Mouse (Mus musculus): ENCODE measurements around the gene Cep41. TPM values are rescaled to one million over a fixed set of nuclear protein-coding genes. Genes with fewer than 3 reads are reported as not detected.

Gene Cep41
- polyA plus RNA-seq, 1 experiment from 2014 or later = 15.5 TPM

- WGBS = 89% methylated on average over 7 of the region's 7 CpGs
- ATAC-seq = no peak
Observed at GRCm38 (mm10) chr6:30680442-30680841, 13.1 kb downstream of the Cep41 start.

GRCm38 (mm10) chr6:30679567-30679966 is 14.0 kb downstream of the Cep41 start:
- peak overlapping the region; percentile 35; the same call in 1 of the 2 replicates for H3K27ac ChIP-seq
- no peak overlapping the region for H3K4me2 ChIP-seq (replicated peaks)
- peaks cover 45% of the 10 kb centered on the region for H3K4me1 ChIP-seq (replicated peaks)
- H3K9ac ChIP-seq (replicated peaks) = no peak overlapping the region
- H3K9me3 ChIP-seq = no peaks in the 10 kb centered on the region
- 74% methylated on average over 5 of the region's 5 CpGs for WGBS
- H3K27me3 ChIP-seq = no peaks in the 10 kb centered on the region
- no peak overlapping the region for H3K4me3 ChIP-seq (replicated peaks)
- no peaks in the 10 kb centered on the region for H3K36me3 ChIP-seq
- no peak for ATAC-seq

More at GRCm38 (mm10) chr6:30680442-30680841, 13.1 kb downstream of the Cep41 start:
- no peak overlapping the region for H3K4me3 ChIP-seq (replicated peaks)
- no peak overlapping the region for H3K4me2 ChIP-seq (replicated peaks)
- H3K9ac ChIP-seq (replicated peaks) = no peak overlapping the region
- peaks cover 37% of the 10 kb centered on the region for H3K4me1 ChIP-seq (replicated peaks)
- H3K36me3 ChIP-seq = no peaks in the 10 kb centered on the region
- no peaks in the 10 kb centered on the region for H3K9me3 ChIP-seq
- no peaks in the 10 kb centered on the region for H3K27me3 ChIP-seq
- no peak overlapping the region for H3K27ac ChIP-seq

GRCm38 (mm10) chr6:30678482-30678881 is 15.1 kb downstream of the Cep41 start:
- Histone ChIP-seq H3K27ac (peak overlapping the region; percentile 76), H3K9me3 (no peaks in the 10 kb centered on the region), H3K4me3 (replicated peaks) (no peak overlapping the region), H3K4me2 (replicated peaks) (no peak overlapping the region), H3K9ac (replicated peaks) (no peak overlapping the region), H3K27me3 (no peaks in the 10 kb centered on the region), H3K4me1 (replicated peaks) (peaks cover 55% of the 10 kb centered on the region), H3K36me3 (no peaks in the 10 kb centered on the region)
- peak; percentile 86 for ATAC-seq
- 33% methylated on average over 6 of the region's 6 CpGs for WGBS

GRCm38 (mm10) chr6:30677591-30677990 is 16.0 kb downstream of the Cep41 start:
- Histone ChIP-seq H3K4me3 (replicated peaks) (no peak overlapping the region), H3K36me3 (no peaks in the 10 kb centered on the region), H3K9me3 (no peaks in the 10 kb centered on the region), H3K9ac (replicated peaks) (no peak overlapping the region), H3K4me2 (replicated peaks) (no peak overlapping the region), H3K27ac (peak overlapping the region; percentile 76; the same call in 1 of the 2 replicates), H3K27me3 (no peaks in the 10 kb centered on the region), H3K4me1 (replicated peaks) (peaks cover 56% of the 10 kb centered on the region)
- ATAC-seq = no peak
- WGBS = 64% methylated on average over 9 of the region's 9 CpGs

- Histone ChIP-seq H3K27me3 (no peaks in the 10 kb centered on the region), H3K4me1 (replicated peaks) (peaks cover 57% of the 10 kb centered on the region), H3K27ac (no peak overlapping the region), H3K36me3 (no peaks in the 10 kb centered on the region), H3K9me3 (no peaks in the 10 kb centered on the region), H3K9ac (replicated peaks) (no peak overlapping the region), H3K4me3 (replicated peaks) (no peak overlapping the region), H3K4me2 (replicated peaks) (no peak overlapping the region)
- no peak for ATAC-seq
- 88% methylated on average over 6 of the region's 6 CpGs for WGBS
Observed at GRCm38 (mm10) chr6:30676506-30676905, 17.0 kb downstream of the Cep41 start.

- Histone ChIP-seq H3K27ac (peak overlapping the region; percentile 93), H3K9ac (replicated peaks) (peak overlapping the region; percentile 65), H3K4me3 (replicated peaks) (no peak overlapping the region), H3K36me3 (no peaks in the 10 kb centered on the region), H3K4me2 (replicated peaks) (peak overlapping the region; percentile 41), H3K9me3 (no peaks in the 10 kb centered on the region), H3K27me3 (no peaks in the 10 kb centered on the region), H3K4me1 (replicated peaks) (peaks cover 58% of the 10 kb centered on the region)
- peak; percentile 68 for ATAC-seq
- 3% methylated on average over 11 of the region's 11 CpGs for WGBS
Observed at GRCm38 (mm10) chr6:30675281-30675771, 18.2 kb downstream of the Cep41 start.

- 27% methylated on average over 9 of the region's 9 CpGs for WGBS
- H3K9ac ChIP-seq (replicated peaks) = peak overlapping the region; percentile 65; the same call in 1 of the 2 replicates
- peaks cover 58% of the 10 kb centered on the region for H3K4me1 ChIP-seq (replicated peaks)
- peak overlapping the region; percentile 93 for H3K27ac ChIP-seq
- H3K9me3 ChIP-seq = no peaks in the 10 kb centered on the region
- no peaks in the 10 kb centered on the region for H3K36me3 ChIP-seq
- no peak overlapping the region for H3K4me3 ChIP-seq (replicated peaks)
- H3K27me3 ChIP-seq = no peaks in the 10 kb centered on the region
- peak overlapping the region; percentile 41 for H3K4me2 ChIP-seq (replicated peaks)
- peak; percentile 46 for ATAC-seq
Observed at GRCm38 (mm10) chr6:30674714-30675280, 18.8 kb downstream of the Cep41 start.

- 32% methylated on average over 14 of the region's 14 CpGs for whole genome bisulfite sequencing
- Histone ChIP-seq H3K9me3 (no peaks in the 10 kb centered on the region), H3K27me3 (no peaks in the 10 kb centered on the region), H3K4me1 (replicated peaks) (peaks cover 50% of the 10 kb centered on the region), H3K36me3 (no peaks in the 10 kb centered on the region), H3K4me2 (replicated peaks) (peak overlapping the region; percentile 19; the same call in 1 of the 2 replicates), H3K9ac (replicated peaks) (peak overlapping the region; percentile 33; the same call in 1 of the 2 replicates), H3K27ac (peak overlapping the region; percentile 93), H3K4me3 (replicated peaks) (no peak overlapping the region)
- ATAC-seq = peak; percentile 49; the same call in 1 of the 2 replicates
Observed at GRCm38 (mm10) chr6:30673764-30674561, 19.6 kb downstream of the Cep41 start.

- no peak for ATAC-seq
- H3K4me3 ChIP-seq (replicated peaks) = no peak overlapping the region
- peaks cover 47% of the 10 kb centered on the region for H3K4me1 ChIP-seq (replicated peaks)
- H3K27ac ChIP-seq = no peak overlapping the region
- no peak overlapping the region for H3K4me2 ChIP-seq (replicated peaks)
- H3K9ac ChIP-seq (replicated peaks) = no peak overlapping the region
- no peaks in the 10 kb centered on the region for H3K27me3 ChIP-seq
- no peaks in the 10 kb centered on the region for H3K9me3 ChIP-seq
- H3K36me3 ChIP-seq = no peaks in the 10 kb centered on the region
- WGBS = 67% methylated on average over 5 of the region's 5 CpGs
Observed at GRCm38 (mm10) chr6:30671696-30672095, 21.9 kb downstream of the Cep41 start.

- Histone ChIP-seq H3K4me3 (replicated peaks) (no peak overlapping the region), H3K4me1 (replicated peaks) (peaks cover 38% of the 10 kb centered on the region), H3K27ac (no peak overlapping the region), H3K4me2 (replicated peaks) (no peak overlapping the region), H3K9me3 (no peaks in the 10 kb centered on the region), H3K27me3 (no peaks in the 10 kb centered on the region), H3K36me3 (no peaks in the 10 kb centered on the region), H3K9ac (replicated peaks) (no peak overlapping the region)
- no peak for ATAC-seq
- WGBS = 42% methylated on average over 5 of the region's 5 CpGs
Observed at GRCm38 (mm10) chr6:30667585-30667984, 26.0 kb downstream of the Cep41 start.

GRCm38 (mm10) chr6:30666043-30666442 is 27.5 kb downstream of the Cep41 start:
- Histone ChIP-seq H3K4me1 (replicated peaks) (peaks cover 33% of the 10 kb centered on the region), H3K36me3 (no peaks in the 10 kb centered on the region), H3K9ac (replicated peaks) (no peak overlapping the region), H3K9me3 (no peaks in the 10 kb centered on the region), H3K4me3 (replicated peaks) (no peak overlapping the region), H3K27ac (no peak overlapping the region), H3K4me2 (replicated peaks) (no peak overlapping the region), H3K27me3 (no peaks in the 10 kb centered on the region)
- WGBS = 26% methylated on average over 6 of the region's 6 CpGs
- ATAC-seq = no peak

GRCm38 (mm10) chr6:30665296-30665695 is 28.3 kb downstream of the Cep41 start:
- ATAC-seq = no peak
- H3K4me3 ChIP-seq (replicated peaks) = no peak overlapping the region
- H3K36me3 ChIP-seq = no peaks in the 10 kb centered on the region
- peaks cover 33% of the 10 kb centered on the region for H3K4me1 ChIP-seq (replicated peaks)
- H3K4me2 ChIP-seq (replicated peaks) = no peak overlapping the region
- H3K27ac ChIP-seq = peak overlapping the region; percentile 54
- H3K9ac ChIP-seq (replicated peaks) = no peak overlapping the region
- no peaks in the 10 kb centered on the region for H3K27me3 ChIP-seq
- WGBS = 46% methylated on average over 4 of the region's 4 CpGs
- H3K9me3 ChIP-seq = no peaks in the 10 kb centered on the region

Data from midbrain, embryonic 13.5 days (tissue).